Comparison of ENCODE assay signal across 8 mouse cellular contexts in genomic region chr11:79992592-79993355, GRCm38 (mm10). TPM values are rescaled to one million over a fixed set of nuclear protein-coding genes. Genes with fewer than 3 reads are reported as not detected.
A peak's percentile ranks its signal among the peaks of the same experiment; 100 is the strongest.
DNase-seq lines count a peak whose midpoint lies in the region; ATAC-seq and TF ChIP-seq lines count a peak whose summit lies in the region.

Gene Suz12, plus strand, starts transcription at chr11:79993106.

- no peaks in the 10 kb centered on the region for H3K27me3 ChIP-seq in Patski
- no peaks in the 10 kb centered on the region for H3K27me3 ChIP-seq in hindbrain, embryonic 13.5 days

- peaks cover 11% of the 10 kb centered on the region for H3K4me1 ChIP-seq in hindbrain, embryonic 13.5 days (replicated peaks)

- ATAC-seq in Patski, result peak; percentile 94
- ATAC-seq in hindbrain, embryonic 13.5 days (ENCODE audit: low FRiP score), result peak; percentile 99

- CTCF ChIA-PET in Patski (lab: Charles Lee), result interaction anchor here (1.0 kb wide), 1 partner anchor 31 kb away, joined by 3 read pairs; the partner anchor contains the start of gene Utp6

- H3K4me3 ChIP-seq in hindbrain, embryonic 13.5 days, result peak within 1 kb of the TSS; percentile 98

- POLR2A ChIA-PET in Patski (lab: Charles Lee), result interaction anchor here (0.7 kb wide), 1 partner anchor 222 kb away, joined by 5 read pairs; no protein-coding TSS in a partner anchor

- no peaks in the 10 kb centered on the region for H3K9me3 ChIP-seq in hindbrain, embryonic 13.5 days

- TF ChIP-seq CTCF in Patski (IDR thresholded peaks at IDR 0.05), result no peak

- peaks cover 10% of the 10 kb centered on the region for H3K36me3 ChIP-seq in hindbrain, embryonic 13.5 days

- H3K9ac ChIP-seq in hindbrain, embryonic 13.5 days, result peak within 1 kb of the TSS; percentile 94

- WGBS in hindbrain, embryonic 13.5 days, result under 1% methylated on average over 58 of the region's 74 CpGs

- in situ Hi-C loops in Patski (cut with MboI; ENCODE audit: low pct_unique_long_range_greater_than_20kb), result no loop called here

- H3K27ac ChIP-seq in hindbrain, embryonic 13.5 days, result peak within 1 kb of the TSS; percentile 99

- H3K4me2 ChIP-seq in hindbrain, embryonic 13.5 days, result peak within 1 kb of the TSS; percentile 80

- DNase-seq in Patski (ENCODE audit: low read depth, low spot score), result peak; percentile 75
- DNase-seq in cerebellum, postnatal 14 days, result peak; percentile 96
- DNase-seq in frontal cortex, postnatal 14 days (ENCODE audit: low spot score in 2 of 2), result peak; percentile 91 to 92
- DNase-seq in layer of hippocampus, postnatal 25 days (ENCODE audit: extremely low spot score in 1 of 2, low spot score in 1 of 2), result peak; percentile 81 to 87
- DNase-seq in lung, postnatal 25 days (ENCODE audit: low spot score), result peak; percentile 94
- peak; percentile 98 for DNase-seq in retina, embryonic 14.5 days (ENCODE audit: low spot score)
- DNase-seq in thymus, postnatal 4 days, result peak; percentile 98

RNA-seq across cellular contexts. Expression of gene Suz12, which starts in this region (rescaled TPM):
- polyA plus RNA-seq in Patski (2021), result 53.9 TPM
- polyA plus RNA-seq in hindbrain, embryonic 13.5 days (2015; fragmentation: Nextera tagmentation; extraction: Ambion mirVana), result 16.0 and 16.9 TPM in 2 replicates
- total RNA-seq in layer of hippocampus, postnatal 25 days (2021), result 10 to 100 TPM; 33.9 to 38.1 TPM

Comparison
In these comparisons a context has a peak if more than half of its experiments do, and no peak if none do; other contexts are left out.
1. Peak in every context shown above with its lines: DNase-seq, ATAC-seq, H3K4me3 ChIP-seq and H3K27ac ChIP-seq.